Mouse (Mus musculus): ENCODE results near the gene Fitm1. TPM values are rescaled to one million over a fixed set of nuclear protein-coding genes. Genes with fewer than 3 reads are reported as not detected.

Fitm1 gene
- polyA plus RNA-seq, 1 experiment from 2014 or later = 0.26 TPM

DNA sequence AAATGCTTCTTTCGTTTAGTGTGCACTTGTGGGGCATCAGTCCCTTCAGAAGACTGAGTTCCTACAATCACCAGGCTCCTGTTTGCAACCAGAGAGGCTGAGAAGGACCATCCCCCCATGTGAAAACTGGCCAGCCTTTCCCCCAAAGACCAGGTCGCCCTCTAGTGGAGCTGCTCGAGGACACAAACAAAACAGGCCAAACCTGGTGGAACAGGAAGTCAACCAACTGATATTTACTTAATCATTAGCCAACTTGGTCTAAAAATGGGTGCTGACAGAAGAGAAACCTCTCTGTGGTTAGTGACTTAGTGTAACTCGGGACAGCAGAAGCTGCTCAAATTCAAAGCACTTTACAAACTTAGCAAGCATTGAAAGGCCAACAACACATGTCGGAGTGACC lies 18.4 kb upstream of the Fitm1 start:
- Histone ChIP-seq H3K4me1 (replicated peaks) (peaks cover 20% of the 10 kb centered on the region), H3K27me3 (ENCODE audit: insufficient read depth, poor library complexity, severe bottlenecking) (no peaks in the 10 kb centered on the region), H3K27ac (no peak overlapping the region), H3K36me3 (no peaks in the 10 kb centered on the region), H3K4me3 (no peak overlapping the region), H3K9me3 (no peaks in the 10 kb centered on the region)
- WGBS = 28% methylated on average over 5 of the region's 5 CpGs
- DNase-seq (ENCODE audit: low spot score) = peak; percentile 68

DNA sequence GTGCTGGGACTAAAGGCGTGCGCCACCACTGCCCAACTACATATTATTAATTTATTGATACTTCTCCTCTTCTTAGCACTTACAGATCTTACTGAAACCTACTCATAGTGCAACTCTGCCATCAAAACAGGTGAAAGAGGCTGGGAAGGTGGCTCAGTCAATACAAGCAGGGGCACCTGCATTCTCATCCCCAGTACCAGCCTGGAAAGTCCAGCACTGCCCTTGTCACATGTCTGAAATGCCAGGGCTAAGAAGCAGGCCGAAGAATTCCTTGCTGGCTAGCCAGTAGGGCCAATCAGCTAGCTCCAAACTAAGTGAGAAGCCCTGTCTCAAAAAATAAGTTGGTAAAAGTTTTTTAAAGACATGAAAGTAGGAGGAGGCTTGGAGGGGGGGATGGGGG lies 17.8 kb upstream of the Fitm1 start:
- peaks cover 20% of the 10 kb centered on the region for H3K4me1 ChIP-seq (replicated peaks)
- no peaks in the 10 kb centered on the region for H3K9me3 ChIP-seq
- DNase-seq (ENCODE audit: low spot score) = no peak
- 90% methylated on average over 3 of the region's 3 CpGs for WGBS
- H3K4me3 ChIP-seq = no peak overlapping the region
- no peak overlapping the region for H3K27ac ChIP-seq
- no peaks in the 10 kb centered on the region for H3K36me3 ChIP-seq
- H3K27me3 ChIP-seq (ENCODE audit: insufficient read depth, poor library complexity, severe bottlenecking) = no peaks in the 10 kb centered on the region

- 60% methylated on average over 6 of the region's 6 CpGs for WGBS
- peak overlapping the region; percentile 67 for H3K4me3 ChIP-seq
- no peak for DNase-seq (ENCODE audit: low spot score)
- peaks cover 20% of the 10 kb centered on the region for H3K4me1 ChIP-seq (replicated peaks)
- H3K36me3 ChIP-seq = peaks cover 9% of the 10 kb centered on the region
- peak overlapping the region; percentile 95 for H3K27ac ChIP-seq
- H3K9me3 ChIP-seq = no peaks in the 10 kb centered on the region
- H3K27me3 ChIP-seq (ENCODE audit: insufficient read depth, poor library complexity, severe bottlenecking) = no peaks in the 10 kb centered on the region
Measured at GRCm38 (mm10) chr14:55558740-55559448, 16.5 kb upstream of the Fitm1 start.

GRCm38 (mm10) chr14:55559799-55560201 lies 15.6 kb upstream of the Fitm1 start, which contains the start of gene Dcaf11:
Dcaf11 (plus strand) TSS chr14:55560006.
- Histone ChIP-seq H3K27ac (peak within 1 kb of the TSS; percentile 95), H3K9me3 (no peaks in the 10 kb centered on the region), H3K4me3 (peak within 1 kb of the TSS; percentile 67), H3K27me3 (ENCODE audit: insufficient read depth, poor library complexity, severe bottlenecking) (no peaks in the 10 kb centered on the region), H3K4me1 (replicated peaks) (peaks cover 20% of the 10 kb centered on the region), H3K36me3 (peaks cover 18% of the 10 kb centered on the region)
- peak; percentile 93 for DNase-seq (ENCODE audit: low spot score)
- under 1% methylated on average over 27 of the region's 27 CpGs for WGBS

DNA sequence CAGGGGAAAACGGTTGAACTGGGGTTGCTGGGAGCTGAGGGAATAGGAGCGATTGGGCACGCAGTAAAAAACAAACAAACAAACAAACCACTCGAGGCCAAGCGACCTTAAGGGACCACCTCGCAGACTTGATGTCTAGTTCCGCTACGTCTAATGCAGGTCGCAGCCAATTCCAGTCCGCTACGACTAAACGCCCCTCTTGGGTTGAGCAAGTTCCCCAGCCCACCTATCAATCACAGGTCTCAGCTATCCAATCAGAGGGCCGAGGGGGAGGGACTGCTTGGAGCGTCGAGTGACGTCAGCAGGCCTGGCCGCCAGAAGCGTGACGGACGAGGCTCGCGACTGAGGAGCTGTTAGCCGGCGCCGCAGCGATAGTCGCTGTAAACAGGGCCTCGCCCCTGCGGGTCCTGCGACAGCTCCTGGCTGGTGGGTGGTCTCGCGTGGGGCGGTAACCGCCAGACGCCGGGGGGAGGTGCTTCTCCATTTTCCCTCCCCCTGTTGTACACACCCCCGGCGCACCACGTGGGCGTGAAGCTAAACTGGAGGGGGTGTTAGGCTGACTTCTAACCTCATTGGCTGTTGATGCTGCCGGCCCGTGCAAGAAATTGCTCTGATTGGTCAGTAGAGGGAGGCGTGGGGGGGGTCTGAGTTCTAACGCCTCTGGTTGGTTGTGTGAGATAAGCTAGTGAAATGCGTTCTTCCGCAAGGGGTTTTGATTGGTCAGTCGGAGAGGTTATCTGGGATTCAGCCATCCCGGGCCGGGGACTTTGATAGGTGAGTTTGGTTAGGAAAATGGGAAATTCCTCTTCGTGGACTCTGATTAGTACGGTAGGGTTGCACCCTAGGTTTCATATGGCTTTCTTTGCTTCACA lies 15.0 kb upstream of the Fitm1 start, which contains the start of gene A730061H03Rik:
Gene A730061H03Rik (minus strand): TSS at position 205 of the 872 bp plus-strand sequence.
- Histone ChIP-seq H3K4me1 (replicated peaks) (peaks cover 20% of the 10 kb centered on the region), H3K9me3 (no peaks in the 10 kb centered on the region), H3K27ac (peak within 1 kb of the TSS; percentile 95), H3K4me3 (peak within 1 kb of the TSS; percentile 67), H3K36me3 (peaks cover 24% of the 10 kb centered on the region), H3K27me3 (ENCODE audit: insufficient read depth, poor library complexity, severe bottlenecking) (no peaks in the 10 kb centered on the region)
- DNase-seq (ENCODE audit: low spot score) = peak; percentile 98
- WGBS = under 1% methylated on average over 51 of the region's 51 CpGs

GRCm38 (mm10) chr14:55561860-55562259 lies 13.6 kb upstream of the Fitm1 start:
- no peaks in the 10 kb centered on the region for H3K9me3 ChIP-seq
- H3K27me3 ChIP-seq (ENCODE audit: insufficient read depth, poor library complexity, severe bottlenecking) = no peaks in the 10 kb centered on the region
- 86% methylated on average over 10 of the region's 10 CpGs for WGBS
- no peak for DNase-seq (ENCODE audit: low spot score)
- no peak overlapping the region for H3K27ac ChIP-seq
- H3K4me1 ChIP-seq (replicated peaks) = peaks cover 19% of the 10 kb centered on the region
- peaks cover 39% of the 10 kb centered on the region for H3K36me3 ChIP-seq
- H3K4me3 ChIP-seq = peak overlapping the region; percentile 13; the same call in 1 of the 2 replicates

- no peak overlapping the region for H3K4me3 ChIP-seq
- no peaks in the 10 kb centered on the region for H3K27me3 ChIP-seq (ENCODE audit: insufficient read depth, poor library complexity, severe bottlenecking)
- H3K27ac ChIP-seq = no peak overlapping the region
- 90% methylated on average over 11 of the region's 11 CpGs for WGBS
- DNase-seq (ENCODE audit: low spot score) = no peak
- no peaks in the 10 kb centered on the region for H3K9me3 ChIP-seq
- H3K4me1 ChIP-seq (replicated peaks) = peaks cover 17% of the 10 kb centered on the region
- H3K36me3 ChIP-seq = peaks cover 52% of the 10 kb centered on the region
Measured at GRCm38 (mm10) chr14:55563249-55563648, 12.2 kb upstream of the Fitm1 start.

DNA sequence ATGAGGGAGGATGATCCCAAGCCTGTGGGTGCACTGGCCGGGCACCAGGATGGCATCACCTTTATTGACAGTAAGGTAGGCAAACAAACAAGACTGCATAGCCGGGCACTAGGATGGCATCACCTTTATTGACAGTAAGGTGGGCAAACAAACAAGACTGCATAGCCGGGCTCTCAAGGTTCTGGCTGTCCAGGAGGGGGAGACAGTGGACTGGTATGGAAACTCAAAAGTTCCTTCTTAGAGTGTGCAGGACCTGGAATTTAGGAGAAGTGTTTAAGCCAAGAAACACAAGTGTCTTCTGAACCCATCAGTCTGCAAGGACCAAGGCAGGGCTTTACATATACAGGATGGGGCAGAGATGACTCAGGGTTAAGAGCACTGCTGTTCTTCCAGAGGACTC lies 9.7 kb upstream of the Fitm1 start:
- 79% methylated on average over 3 of the region's 3 CpGs for WGBS
- H3K4me1 ChIP-seq (replicated peaks) = peaks cover 12% of the 10 kb centered on the region
- no peaks in the 10 kb centered on the region for H3K27me3 ChIP-seq (ENCODE audit: insufficient read depth, poor library complexity, severe bottlenecking)
- H3K36me3 ChIP-seq = peaks cover 77% of the 10 kb centered on the region
- no peak overlapping the region for H3K27ac ChIP-seq
- no peak for DNase-seq (ENCODE audit: low spot score)
- H3K4me3 ChIP-seq = no peak overlapping the region
- no peaks in the 10 kb centered on the region for H3K9me3 ChIP-seq

DNA sequence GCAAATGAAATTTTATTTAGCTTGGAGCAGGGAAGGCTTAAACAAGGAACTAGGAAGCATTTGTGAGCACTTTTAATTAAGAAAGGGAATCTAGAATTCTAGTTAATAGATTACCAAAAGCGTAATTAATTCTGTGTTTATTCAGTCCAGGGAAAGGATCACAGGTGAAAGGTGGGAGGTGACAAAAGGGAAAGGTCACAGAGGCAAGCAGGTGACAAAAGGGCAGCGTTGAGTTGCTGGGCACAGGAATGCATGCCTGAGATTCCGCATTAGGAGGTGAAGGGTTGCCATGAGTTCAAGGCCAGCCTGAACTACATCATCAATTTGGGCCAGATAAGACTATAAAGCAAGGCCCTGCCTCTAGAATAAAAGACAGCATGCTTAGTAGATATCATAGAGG lies 7.9 kb upstream of the Fitm1 start:
- WGBS = 92% methylated on average over 3 of the region's 3 CpGs
- Histone ChIP-seq H3K27ac (no peak overlapping the region), H3K9me3 (no peaks in the 10 kb centered on the region), H3K36me3 (peaks cover 79% of the 10 kb centered on the region), H3K27me3 (ENCODE audit: insufficient read depth, poor library complexity, severe bottlenecking) (no peaks in the 10 kb centered on the region), H3K4me3 (no peak overlapping the region), H3K4me1 (replicated peaks) (no peaks in the 10 kb centered on the region)
- DNase-seq (ENCODE audit: low spot score) = no peak

- no peaks in the 10 kb centered on the region for H3K9me3 ChIP-seq
- 90% methylated on average over 2 of the region's 2 CpGs for WGBS
- H3K27ac ChIP-seq = no peak overlapping the region
- no peak for DNase-seq (ENCODE audit: low spot score)
- H3K36me3 ChIP-seq = peaks cover 53% of the 10 kb centered on the region
- peaks cover 4% of the 10 kb centered on the region for H3K4me1 ChIP-seq (replicated peaks)
- H3K27me3 ChIP-seq (ENCODE audit: insufficient read depth, poor library complexity, severe bottlenecking) = no peaks in the 10 kb centered on the region
- no peak overlapping the region for H3K4me3 ChIP-seq
Measured at GRCm38 (mm10) chr14:55570588-55570987, 4.8 kb upstream of the Fitm1 start.

- DNase-seq (ENCODE audit: low spot score) = no peak
- H3K4me1 ChIP-seq (replicated peaks) = peaks cover 13% of the 10 kb centered on the region
- no peaks in the 10 kb centered on the region for H3K27me3 ChIP-seq (ENCODE audit: insufficient read depth, poor library complexity, severe bottlenecking)
- no peaks in the 10 kb centered on the region for H3K9me3 ChIP-seq
- H3K4me3 ChIP-seq = no peak overlapping the region
- peaks cover 41% of the 10 kb centered on the region for H3K36me3 ChIP-seq
- H3K27ac ChIP-seq = no peak overlapping the region
Measured at GRCm38 (mm10) chr14:55571760-55572159, 3.7 kb upstream of the Fitm1 start.

- peaks cover 37% of the 10 kb centered on the region for H3K4me1 ChIP-seq (replicated peaks)
- DNase-seq (ENCODE audit: low spot score) = no peak
- H3K4me3 ChIP-seq = no peak overlapping the region
- peaks cover 12% of the 10 kb centered on the region for H3K36me3 ChIP-seq
- H3K27me3 ChIP-seq (ENCODE audit: insufficient read depth, poor library complexity, severe bottlenecking) = no peaks in the 10 kb centered on the region
- 78% methylated on average over 13 of the region's 13 CpGs for WGBS
- H3K27ac ChIP-seq = no peak overlapping the region
- no peaks in the 10 kb centered on the region for H3K9me3 ChIP-seq
Measured at GRCm38 (mm10) chr14:55575711-55576110, 294 bp downstream of the Fitm1 start.

- no peak for DNase-seq (ENCODE audit: low spot score)
- Histone ChIP-seq H3K9me3 (no peaks in the 10 kb centered on the region), H3K27me3 (ENCODE audit: insufficient read depth, poor library complexity, severe bottlenecking) (no peaks in the 10 kb centered on the region), H3K36me3 (peaks cover 17% of the 10 kb centered on the region), H3K4me1 (replicated peaks) (peaks cover 37% of the 10 kb centered on the region), H3K27ac (no peak overlapping the region), H3K4me3 (no peak overlapping the region)
- 84% methylated on average over 16 of the region's 16 CpGs for WGBS
Measured at GRCm38 (mm10) chr14:55576376-55576775, 959 bp downstream of the Fitm1 start.
